Mouse (Mus musculus): ENCODE data around the gene Flii.

Gene Flii

DNA sequence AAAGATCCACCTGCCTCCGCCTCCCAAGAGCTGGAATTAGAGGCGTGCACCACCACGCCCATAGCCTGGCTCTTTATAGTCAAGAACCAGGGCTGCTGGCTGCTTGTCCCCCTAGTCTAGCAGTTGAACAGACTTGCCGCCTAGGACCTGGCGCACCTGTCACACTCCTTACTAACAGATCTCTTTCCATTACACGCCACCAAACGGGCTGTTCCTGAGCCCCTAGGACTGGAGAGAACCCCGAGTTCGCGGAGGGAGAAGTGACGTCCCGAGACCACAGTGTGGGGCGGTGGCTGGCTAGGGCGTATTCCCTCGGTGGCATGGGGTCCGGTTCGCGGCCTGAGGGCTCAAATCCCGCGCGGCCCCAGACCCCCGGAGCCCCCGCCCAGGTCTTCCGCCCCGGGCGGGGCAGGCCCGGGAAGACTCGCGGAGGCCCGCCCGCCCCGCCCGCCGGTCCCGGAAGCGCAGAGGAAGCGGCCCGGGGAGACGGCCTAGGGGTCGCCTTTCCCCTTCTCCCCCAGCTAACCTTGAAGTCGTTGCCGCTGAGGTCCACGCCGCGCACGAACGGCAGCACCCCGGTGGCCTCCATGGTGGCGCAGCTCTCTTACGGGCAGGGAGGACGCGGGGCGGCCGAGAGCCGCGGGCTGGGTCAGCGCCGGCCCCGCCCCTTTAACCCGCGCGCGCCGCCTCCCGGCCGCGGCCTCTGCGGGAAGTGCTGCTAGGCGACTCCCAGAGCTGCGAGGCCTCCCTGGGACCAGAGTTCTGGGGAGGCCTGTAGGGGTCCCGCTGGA is at the start of gene Flii:
Flii (minus strand) TSS at position 663 of the 791 bp plus-strand sequence.
- peak; percentile 87 for DNase-seq

DNA sequence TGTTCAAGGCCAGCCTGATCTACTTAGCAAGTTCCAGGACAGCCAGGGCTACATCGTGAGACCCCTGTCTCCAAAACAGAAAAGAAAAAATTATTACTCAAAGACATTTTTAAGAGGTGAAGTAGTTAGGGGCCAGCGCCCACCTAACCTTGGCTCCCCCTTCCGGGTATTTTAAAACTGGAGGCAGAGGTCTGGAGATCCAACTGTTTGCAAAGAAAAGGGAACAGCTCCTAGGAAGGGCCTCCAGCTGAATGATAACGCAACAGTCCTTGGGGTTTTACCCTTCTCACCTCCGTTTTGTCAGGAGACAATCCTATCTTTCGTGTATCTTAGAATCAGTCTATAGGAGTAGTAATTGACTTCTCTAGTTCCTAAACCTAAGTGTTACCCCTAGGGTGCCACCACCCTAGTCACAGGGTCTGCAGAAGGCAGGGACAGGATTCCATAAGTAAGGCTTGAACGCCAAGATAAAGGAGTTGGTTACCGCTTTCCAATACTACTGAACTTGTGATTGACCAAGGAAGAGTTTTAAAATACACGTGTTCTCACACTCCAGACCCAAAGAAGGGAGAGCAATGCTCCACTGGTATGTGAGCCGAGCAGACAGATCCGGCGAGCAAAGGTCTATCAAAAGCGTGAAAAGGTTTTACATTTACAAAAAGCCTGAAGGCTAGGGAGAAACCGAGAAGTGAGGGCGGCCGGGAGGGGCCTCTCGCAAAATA is 49.2 kb upstream of the Flii start:
- no peak for DNase-seq

DNA sequence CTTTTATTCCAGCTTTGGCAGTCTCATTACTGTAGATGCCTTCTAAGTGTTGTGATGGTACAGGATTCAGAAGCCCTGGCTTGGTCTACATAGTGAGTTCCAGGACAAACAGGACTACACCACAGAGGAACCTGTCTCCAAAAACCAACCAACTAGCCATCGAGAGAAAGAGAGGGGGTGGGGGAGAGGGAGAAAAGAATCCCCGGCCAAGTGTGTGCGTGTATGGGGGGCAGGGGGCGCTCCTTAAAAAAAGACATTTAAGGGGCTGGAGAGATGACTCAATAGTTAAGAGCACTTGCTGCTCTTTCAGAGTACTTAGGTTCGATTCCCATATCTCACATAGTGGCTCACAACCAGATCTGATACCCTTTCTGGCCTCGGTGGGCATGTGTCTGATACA is 48.5 kb upstream of the Flii start:
- no peak for DNase-seq

DNA sequence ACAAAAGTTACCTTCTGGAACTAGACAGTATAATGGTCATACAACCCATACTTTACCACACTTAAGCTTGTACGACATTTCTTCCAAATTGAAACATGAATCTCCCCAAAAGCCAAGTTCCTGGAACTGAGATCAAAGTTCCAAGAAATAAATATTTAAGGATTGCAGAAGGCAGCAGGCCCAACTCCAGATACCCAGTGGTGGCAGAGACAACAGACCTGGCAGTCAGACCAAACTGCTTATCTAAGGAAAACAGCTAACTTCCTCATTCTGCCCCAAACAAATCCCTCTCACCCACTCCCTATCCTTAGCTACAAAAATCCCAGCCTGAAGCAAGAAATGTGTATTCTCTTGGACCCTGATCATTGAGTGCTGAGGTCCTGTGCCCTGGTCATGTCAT is 47.8 kb upstream of the Flii start:
- no peak for DNase-seq

DNA sequence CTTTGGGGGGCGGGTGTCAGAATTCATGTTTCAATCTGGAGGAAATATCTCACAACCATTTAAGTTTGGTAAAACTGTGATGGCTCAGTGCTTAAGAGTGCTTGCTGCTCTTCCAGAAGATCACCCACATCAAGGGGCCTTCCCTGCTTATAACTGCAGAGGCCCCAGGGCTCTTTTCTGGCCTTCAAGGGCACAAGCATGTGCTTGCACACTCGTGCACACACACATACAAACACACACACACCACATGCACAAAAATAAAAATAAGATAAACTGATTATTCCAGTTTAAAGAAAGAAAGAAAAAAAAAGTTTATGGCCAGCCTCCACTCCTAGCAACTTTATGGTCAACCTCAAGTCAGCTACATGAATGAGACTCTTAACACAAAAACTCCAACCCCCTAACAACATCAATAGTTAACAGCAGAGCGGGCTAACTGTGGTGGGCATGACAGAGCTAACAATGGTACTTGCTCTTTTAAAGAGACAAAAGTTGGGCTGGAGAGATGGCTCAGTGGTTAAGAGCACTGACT is 47.2 kb upstream of the Flii start:
- DNase-seq: no peak

GRCm38 (mm10) chr11:60772161-60772560 is 45.1 kb upstream of the Flii start:
- DNase-seq: no peak

GRCm38 (mm10) chr11:60770776-60771175 is 43.7 kb upstream of the Flii start:
- no peak for DNase-seq

- no peak for DNase-seq
These were observed 42.3 kb upstream of the Flii start for GRCm38 (mm10) chr11:60769322-60769721.

DNA sequence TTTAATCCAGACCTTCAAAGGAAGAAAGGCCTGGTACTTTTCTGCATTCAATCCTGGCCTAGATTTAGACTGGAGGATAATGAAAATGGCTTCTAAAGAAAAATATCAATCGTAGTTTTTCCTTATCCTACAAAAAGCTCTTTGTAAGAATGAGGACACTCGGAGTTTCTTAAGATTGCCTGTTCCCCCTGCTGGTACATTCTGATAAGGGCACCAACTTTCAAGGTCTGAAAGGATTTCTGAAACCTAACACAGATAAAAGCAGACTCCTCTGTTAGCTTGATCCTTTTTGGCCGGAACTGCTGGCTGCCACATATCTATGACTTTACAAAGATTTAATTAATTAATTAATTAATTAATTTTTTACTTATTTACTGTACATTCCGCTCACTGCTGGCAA is 39.9 kb upstream of the Flii start:
- DNase-seq: no peak

GRCm38 (mm10) chr11:60761681-60762080 is 34.6 kb upstream of the Flii start:
- DNase-seq: no peak

DNA sequence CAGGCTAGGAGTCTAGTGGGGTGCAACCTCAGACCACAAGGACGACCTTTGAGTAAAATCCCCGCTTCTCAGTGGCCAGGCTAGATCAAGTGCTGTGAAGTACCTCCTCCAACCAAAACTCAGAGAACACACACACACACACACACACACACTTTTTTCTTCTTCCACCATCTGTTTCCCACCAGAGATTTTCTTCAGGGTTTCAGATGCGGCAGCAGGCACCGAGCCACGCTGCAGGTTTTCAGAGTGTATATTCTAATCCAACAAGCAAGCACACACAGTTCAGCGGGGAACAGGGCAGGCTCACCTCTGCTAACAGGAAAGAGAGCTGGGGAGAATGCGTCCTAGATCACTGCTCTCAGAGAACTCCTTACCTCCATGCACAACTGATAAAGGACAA is 28.5 kb upstream of the Flii start:
- no peak for DNase-seq

DNA sequence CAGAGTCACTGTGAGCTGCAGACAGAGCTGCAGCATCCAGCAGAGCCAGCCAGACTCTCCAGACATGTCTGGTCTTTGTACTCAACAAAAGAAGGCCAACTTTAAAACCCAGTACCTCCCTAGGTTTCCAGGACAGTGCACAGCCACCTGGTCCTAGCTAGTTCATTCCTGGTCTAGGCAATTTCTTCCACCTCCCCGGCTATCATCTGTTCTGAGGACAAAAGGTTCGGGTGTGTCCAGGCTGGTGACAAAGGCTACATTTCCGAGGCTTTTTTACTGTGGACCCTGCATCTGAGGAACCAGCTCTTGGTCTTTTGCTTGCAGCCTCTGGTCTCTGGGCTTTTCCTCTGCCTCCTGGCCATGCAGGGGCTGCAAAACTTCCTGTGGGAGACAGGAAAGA is 13.3 kb upstream of the Flii start:
- no peak for DNase-seq

DNA sequence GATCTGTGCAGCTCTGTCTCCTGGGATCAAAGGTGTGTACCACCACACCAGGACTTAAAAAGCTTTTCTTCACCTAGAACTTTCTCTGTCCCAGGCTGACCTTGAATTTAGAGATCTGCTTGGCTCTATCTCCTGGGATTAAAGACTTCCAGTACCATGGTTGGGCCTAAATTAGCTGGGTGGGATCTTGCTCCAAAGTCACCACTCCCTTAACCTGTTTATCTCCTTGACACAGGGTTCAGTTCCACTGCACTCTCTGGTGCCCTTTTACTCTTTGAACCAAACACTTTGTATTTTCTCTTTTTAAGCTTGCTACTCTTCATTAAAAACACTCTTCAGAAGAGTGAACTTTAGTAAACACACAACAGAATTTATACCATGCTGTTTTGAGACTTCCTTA is 10.4 kb upstream of the Flii start:
- no peak for DNase-seq

DNA sequence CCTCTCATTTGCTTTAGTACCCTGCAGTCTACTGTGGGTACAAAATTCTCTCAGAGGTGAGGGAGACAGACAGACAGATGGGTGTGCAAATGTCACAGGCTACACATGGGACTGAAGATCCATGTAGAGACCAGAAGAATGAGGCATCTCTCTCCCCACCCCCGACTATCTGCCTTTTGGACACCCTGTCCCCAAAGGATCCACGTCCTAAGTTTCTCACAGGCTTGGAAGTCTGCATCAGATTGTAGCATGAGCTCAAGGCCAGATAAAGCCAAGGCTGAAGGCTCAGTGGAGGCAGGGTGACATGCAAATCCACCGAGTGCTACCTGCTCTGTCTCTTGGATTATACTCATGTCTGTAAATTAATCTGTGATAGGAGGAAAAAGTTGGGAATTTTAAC is 9.4 kb upstream of the Flii start:
- no peak for DNase-seq

GRCm38 (mm10) chr11:60735191-60735590 is 8.1 kb upstream of the Flii start:
- DNase-seq: no peak

GRCm38 (mm10) chr11:60734206-60734605 is 7.1 kb upstream of the Flii start:
- DNase-seq: no peak

- no peak for DNase-seq
These were observed 4.2 kb upstream of the Flii start for GRCm38 (mm10) chr11:60731251-60731650.

DNA sequence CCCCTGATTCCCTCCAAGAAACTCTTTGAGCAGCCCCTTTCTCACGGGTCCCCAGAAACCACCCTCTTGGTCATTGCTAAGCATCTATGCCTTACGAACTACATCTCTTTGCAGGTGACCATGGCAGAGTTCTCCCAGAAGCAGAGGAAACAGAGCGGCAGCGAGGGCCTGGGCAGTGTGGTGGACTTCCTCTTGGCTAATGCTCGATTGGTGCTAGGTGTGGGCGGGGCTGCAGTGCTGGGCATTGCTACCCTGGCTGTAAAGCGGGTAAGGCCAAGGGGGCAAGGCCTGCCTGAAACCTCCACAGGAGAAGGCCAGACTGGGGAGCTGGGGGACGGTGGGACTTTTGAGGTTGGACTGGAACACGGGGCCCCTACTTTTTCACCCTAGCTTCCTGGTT is 3.1 kb upstream of the Flii start:
- no peak for DNase-seq

- no peak for DNase-seq
These were observed 2.2 kb upstream of the Flii start for GRCm38 (mm10) chr11:60729217-60729641.

DNA sequence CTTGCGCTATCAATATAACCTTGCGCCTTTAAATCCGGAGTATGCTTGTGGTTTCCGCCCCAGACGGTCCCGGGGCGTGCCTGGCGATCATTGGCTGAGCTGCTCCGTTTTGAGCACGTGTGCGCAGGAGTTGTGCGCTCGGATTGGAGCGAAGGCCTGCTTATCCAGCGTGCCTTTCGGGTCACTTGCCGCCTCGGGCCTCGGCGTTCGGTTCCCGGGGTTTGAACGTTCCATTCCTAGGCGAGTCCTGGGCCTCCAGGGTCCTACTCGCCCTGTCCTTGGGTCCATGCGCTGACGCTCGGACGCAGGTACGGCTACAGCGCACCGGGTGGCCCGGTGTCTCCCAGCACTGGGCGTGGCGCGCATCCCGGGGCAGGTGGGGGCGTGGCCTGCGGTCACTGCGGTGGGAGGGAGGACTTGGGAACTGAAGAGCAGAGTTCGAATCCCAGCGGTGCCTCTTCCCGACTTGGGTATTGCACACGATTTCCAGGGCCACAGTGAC is 1.2 kb upstream of the Flii start, which contains the start of gene Mief2:
Mief2 (plus strand) TSS at position 139 of the 502 bp plus-strand sequence.
- peak; percentile 98 for DNase-seq

GRCm38 (mm10) chr11:60727392-60728140 is 503 bp upstream of the Flii start:
- DNase-seq: no peak

- DNase-seq: no peak
These were observed 7.8 kb downstream of the Flii start for GRCm38 (mm10) chr11:60719263-60719662.

- DNase-seq: no peak
These were observed 11.2 kb downstream of the Flii start for GRCm38 (mm10) chr11:60715833-60716232.
